Mouse (Mus musculus) kidney, postnatal 4 days (tissue): ENCODE results near the gene Tpmt.

Source experiments
- DNase-seq, 2 experiments: peaks; one replicate each; pipeline ENCODE4 v3.0.0; 2021; ENCODE audit warnings: mixed read lengths in 2 of 2

Tpmt gene

GRCm38 (mm10) chr13:46975930-46976329 lies 68.6 kb downstream of the Tpmt start:
- DNase-seq = no peak

GRCm38 (mm10) chr13:46975031-46975551 lies 69.4 kb downstream of the Tpmt start:
- no peak for DNase-seq
